Mouse (Mus musculus) liver, postnatal 0 days (tissue): ENCODE measurements around the gene Slitrk4.

Source experiments
- CTCF ChIP-seq: sonication (generic); IDR thresholded peaks from 2 replicates; pipeline ENCODE4 v1.5.1; 2016; ENCODE audit warnings: antibody characterized with exemption, low read depth
- EP300 ChIP-seq: IDR thresholded peaks from 2 replicates; pipeline ENCODE4 v1.6.1; 2016; ENCODE audit warnings: antibody characterized with exemption, low read depth, mild to moderate bottlenecking

- TF ChIP-seq EP300 (no peak), CTCF (no peak)
Measured at GRCm38 (mm10) chrX:64276290-64277125, at the start of gene Slitrk4.
